Mouse (Mus musculus) lung, postnatal 0 days (tissue): ENCODE measurements at regions not wholly inside any gene's neighbourhood (a gene's known extent, or its start where the extent isn't known, plus 50 kb on each side); places are given as distances from the start of the nearest gene placed in this dataset.
A peak's percentile ranks its signal among the peaks of the same experiment; 100 is the strongest.

Source experiments
- ATAC-seq: fragments of 200-750 bp; cut with Nextera tagmentation; 2 replicates; pipeline ENCODE4 v1.8.0; 2017; ENCODE audit warnings: moderate library complexity
- DNase-seq: peaks from one replicate; pipeline ENCODE4 v3.0.0-alpha.2; 2016; ENCODE audit warnings: low spot score
- H3K27ac ChIP-seq: fragments of 300-500 bp; sonication (generic); 2 replicates; pipeline ENCODE4 v1.5.1; 2014; ENCODE audit warnings: antibody characterized with exemption, mild to moderate bottlenecking, low read length, mixed read lengths
- H3K27me3 ChIP-seq: fragments of 300-500 bp; sonication (generic); replicated peaks from 2 replicates; pipeline ENCODE4 v1.6.1; 2014; ENCODE audit warnings: low read length, mixed read lengths; ENCODE audit not compliant: insufficient read depth
- H3K36me3 ChIP-seq: fragments of 300-500 bp; sonication (generic); 2 replicates; pipeline ENCODE4 v1.6.1; 2014; ENCODE audit warnings: low read length, mixed read lengths; ENCODE audit not compliant: insufficient read depth
- H3K4me1 ChIP-seq: fragments of 300-500 bp; sonication (generic); 2 replicates; pipeline ENCODE4 v1.6.1; 2014; ENCODE audit warnings: antibody characterized with exemption, low read depth, low read length, mixed read lengths; ENCODE audit not compliant: insufficient read depth
- H3K4me2 ChIP-seq: fragments of 300-500 bp; sonication (generic); replicated peaks from 2 replicates; pipeline ENCODE4 v1.6.1; 2014; ENCODE audit warnings: low read depth, mild to moderate bottlenecking, low read length, moderate library complexity, mixed read lengths
- H3K4me3 ChIP-seq: fragments of 300-500 bp; sonication (generic); 2 replicates; pipeline ENCODE4 v1.5.1; 2014; ENCODE audit warnings: low read depth, low read length
- H3K9ac ChIP-seq: fragments of 300-500 bp; sonication (generic); replicated peaks from 2 replicates; pipeline ENCODE4 v1.6.1; 2014; ENCODE audit warnings: low read depth, mild to moderate bottlenecking
- H3K9me3 ChIP-seq: fragments of 300-500 bp; sonication (generic); 2 replicates; pipeline ENCODE4 v1.6.1; 2016; ENCODE audit warnings: low read length, mixed read lengths
- CTCF ChIP-seq: IDR thresholded peaks from 2 replicates; pipeline ENCODE4 v1.5.1; 2016; ENCODE audit warnings: antibody characterized with exemption, mild to moderate bottlenecking
- EP300 ChIP-seq: IDR thresholded peaks from 2 replicates; pipeline ENCODE4 v1.6.1; 2016; ENCODE audit warnings: antibody characterized with exemption, mild to moderate bottlenecking, control low read depth
- WGBS: fragments of 180-500 bp; shearing (Covaris S2); extraction: QIAGEN DNeasy Blood & Tissue Kit; methylation state at CpG from one replicate; pipeline ENCODE4 v1.1.7; 2014; 5-methylcytosine and 5-hydroxymethylcytosine counted together

- ATAC-seq = peak; percentile 34
- no peak overlapping the region for H3K9ac ChIP-seq
- H3K27ac ChIP-seq = 0 out of 2 replicates have a peak overlapping the region, but pooled peaks have one; percentile 26
- peak; percentile 66 for DNase-seq
- H3K4me1 ChIP-seq = no peaks in the 10 kb centered on the region
- H3K4me2 ChIP-seq = 0 out of 2 replicates have a peak overlapping the region, but pooled peaks have one; percentile 9
- no peaks in the 10 kb centered on the region for H3K9me3 ChIP-seq
- TF ChIP-seq EP300 (no peak), CTCF (peak; percentile 8; the same call in 1 of the 2 replicates)
- WGBS = 41% methylated on average over 14 of the region's 14 CpGs
- H3K4me3 ChIP-seq = no peak overlapping the region
- H3K27me3 ChIP-seq = no peaks in the 10 kb centered on the region
- no peaks in the 10 kb centered on the region for H3K36me3 ChIP-seq
Observed at GRCm38 (mm10) chr8:8829230-8829629, 138.9 kb upstream of the Arglu1 start.

DNA sequence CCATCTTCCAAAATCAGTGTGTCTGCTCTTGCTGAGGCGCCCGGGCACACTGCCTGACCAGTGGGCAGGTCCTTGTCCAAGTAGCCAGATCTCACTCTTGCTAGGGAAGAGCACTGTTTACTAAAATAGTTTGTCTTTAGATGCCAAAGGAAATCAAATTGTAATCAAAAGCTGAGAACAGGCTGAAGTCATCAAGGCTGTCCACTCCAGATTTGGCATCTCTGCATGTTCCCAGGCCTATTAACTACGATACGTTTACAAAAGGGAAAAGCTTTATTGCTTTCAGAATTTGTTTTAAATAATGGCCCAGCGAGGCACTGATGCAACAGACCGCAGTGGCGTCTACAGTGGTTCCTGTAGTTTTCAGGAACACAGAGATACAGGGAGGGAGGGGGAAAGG lies 137.2 kb upstream of the Arglu1 start:
- Histone ChIP-seq H3K9ac (no peak overlapping the region), H3K4me2 (no peak overlapping the region), H3K36me3 (no peaks in the 10 kb centered on the region), H3K27me3 (no peaks in the 10 kb centered on the region), H3K9me3 (no peaks in the 10 kb centered on the region), H3K27ac (peak overlapping the region; percentile 62; the same call in 1 of the 2 replicates), H3K4me3 (no peak overlapping the region), H3K4me1 (no peaks in the 10 kb centered on the region)
- peak; percentile 87 for DNase-seq
- TF ChIP-seq EP300 = peak; percentile 99
- no peak for TF ChIP-seq CTCF
- WGBS = 48% methylated on average over 7 of the region's 7 CpGs
- ATAC-seq = peak; percentile 81

DNA sequence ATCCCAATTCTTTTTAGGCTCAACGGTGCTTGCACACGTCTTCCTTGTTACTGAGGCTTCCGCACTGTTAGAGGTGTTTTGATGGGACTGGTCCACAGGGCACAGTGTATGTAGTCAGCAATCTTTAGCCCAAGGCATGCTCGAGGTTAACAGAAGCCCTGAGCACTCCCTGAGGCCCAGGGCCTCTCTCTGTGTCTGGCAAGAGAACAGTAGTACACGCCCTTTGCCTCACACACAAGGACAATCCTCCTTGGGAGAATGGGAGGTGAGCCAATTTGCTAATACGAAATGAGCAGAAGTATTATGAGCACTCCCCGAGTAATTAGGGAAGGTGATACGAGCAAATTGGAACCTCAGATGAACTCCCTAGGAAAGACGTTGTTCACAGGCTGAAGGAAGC lies 136.5 kb upstream of the Arglu1 start:
- Histone ChIP-seq H3K27ac (no peak overlapping the region), H3K9me3 (no peaks in the 10 kb centered on the region), H3K4me1 (no peaks in the 10 kb centered on the region), H3K4me3 (no peak overlapping the region), H3K36me3 (no peaks in the 10 kb centered on the region), H3K4me2 (no peak overlapping the region), H3K27me3 (no peaks in the 10 kb centered on the region), H3K9ac (no peak overlapping the region)
- DNase-seq = peak; percentile 67
- TF ChIP-seq CTCF = no peak
- no peak for TF ChIP-seq EP300
- WGBS = 49% methylated on average over 9 of the region's 9 CpGs
- ATAC-seq = peak; percentile 60

- Histone ChIP-seq H3K27ac (no peak overlapping the region), H3K27me3 (no peaks in the 10 kb centered on the region), H3K4me3 (no peak overlapping the region), H3K4me1 (peaks cover 9% of the 10 kb centered on the region; the same call in 1 of the 2 replicates), H3K9ac (no peak overlapping the region), H3K36me3 (no peaks in the 10 kb centered on the region), H3K9me3 (no peaks in the 10 kb centered on the region), H3K4me2 (no peak overlapping the region)
- 61% methylated on average over 5 of the region's 5 CpGs for WGBS
- no peak for ATAC-seq
- DNase-seq = no peak
- TF ChIP-seq EP300 = no peak
- no peak for TF ChIP-seq CTCF
Observed at GRCm38 (mm10) chr8:8824886-8825285, 134.6 kb upstream of the Arglu1 start.

DNA sequence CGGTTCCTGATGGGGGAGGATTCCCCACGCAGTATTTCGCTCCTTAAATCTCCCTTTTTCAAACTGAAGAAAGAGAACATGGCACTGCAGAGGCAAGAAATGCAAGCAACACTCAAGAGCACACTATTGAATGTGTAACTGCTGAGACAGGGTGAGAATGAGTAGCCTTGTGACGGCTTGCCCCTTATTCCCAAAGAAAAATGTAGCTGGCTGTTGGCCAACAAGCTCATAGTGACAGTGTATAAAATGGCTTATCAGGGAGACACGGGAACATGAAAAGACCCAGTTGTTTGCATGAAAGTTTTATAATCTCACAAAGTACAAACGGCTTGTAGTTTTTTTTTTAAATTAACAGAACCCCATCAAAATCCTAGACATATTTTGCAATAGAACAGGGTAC lies 130.8 kb upstream of the Arglu1 start:
- ATAC-seq = 0 out of 2 replicates have a peak, but pooled peaks have one; percentile 15
- TF ChIP-seq EP300 = no peak
- no peak for TF ChIP-seq CTCF
- H3K4me3 ChIP-seq = no peak overlapping the region
- H3K27me3 ChIP-seq = no peaks in the 10 kb centered on the region
- no peak overlapping the region for H3K9ac ChIP-seq
- H3K9me3 ChIP-seq = no peaks in the 10 kb centered on the region
- 18% methylated on average over 6 of the region's 6 CpGs for WGBS
- H3K4me2 ChIP-seq = no peak overlapping the region
- peak; percentile 36 for DNase-seq
- no peaks in the 10 kb centered on the region for H3K36me3 ChIP-seq
- no peak overlapping the region for H3K27ac ChIP-seq
- H3K4me1 ChIP-seq = peaks cover 9% of the 10 kb centered on the region; the same call in 1 of the 2 replicates

- Histone ChIP-seq H3K36me3 (no peaks in the 10 kb centered on the region), H3K9me3 (no peaks in the 10 kb centered on the region), H3K9ac (no peak overlapping the region), H3K4me1 (peaks cover 9% of the 10 kb centered on the region; the same call in 1 of the 2 replicates), H3K4me2 (no peak overlapping the region), H3K27ac (no peak overlapping the region), H3K4me3 (no peak overlapping the region), H3K27me3 (no peaks in the 10 kb centered on the region)
- ATAC-seq (peak; percentile 42), DNase-seq (peak; percentile 56)
- WGBS = 31% methylated on average over 6 of the region's 6 CpGs
- TF ChIP-seq CTCF (no peak), EP300 (no peak)
Observed at GRCm38 (mm10) chr8:8820614-8821013, 130.3 kb upstream of the Arglu1 start.
